Mouse (Mus musculus) gastrocnemius, postnatal 4 days (tissue): Measurements from ENCODE around the gene Tep1. TPM values are rescaled to one million over a fixed set of nuclear protein-coding genes. Genes with fewer than 3 reads are reported as not detected.
"Not testable (repeated sequence)": the region's sequence is repeated elsewhere in the genome, so short reads cannot be mapped to it uniquely, and the experiment has no call there.

ENCODE experiments used
- DNase-seq, 2 experiments: peaks; one replicate each; pipeline ENCODE4 v3.0.0; 2021 to 2022; ENCODE audit warnings: low spot score in 2 of 2, mixed read lengths in 2 of 2
- total RNA-seq, 2 experiments: library from RNA; stranded (reverse); gene quantifications; 2 replicates each; pipeline ENCODE4 v1.2.3; 2021

Gene Tep1
- total RNA-seq, 2 experiments from 2014 or later: 9.7 to 12.2 TPM

- peak in 1 of 2 experiments; percentile 16 for DNase-seq
Measured at GRCm38 (mm10) chr14:50870805-50871143, 414 bp upstream of the Tep1 start.

- no peak for DNase-seq
Measured at GRCm38 (mm10) chr14:50868656-50869055, 1.7 kb downstream of the Tep1 start.

GRCm38 (mm10) chr14:50868211-50868610 is 2.1 kb downstream of the Tep1 start:
- no peak for DNase-seq

- no peak for DNase-seq
Measured at GRCm38 (mm10) chr14:50866966-50867365, 3.4 kb downstream of the Tep1 start.

GRCm38 (mm10) chr14:50865005-50865404 is 5.4 kb downstream of the Tep1 start:
- DNase-seq: not testable (repeated sequence)

- no peak for DNase-seq
Measured at GRCm38 (mm10) chr14:50862641-50863040, 7.7 kb downstream of the Tep1 start.

- no peak for DNase-seq
Measured at GRCm38 (mm10) chr14:50855788-50856187, 14.6 kb downstream of the Tep1 start.

GRCm38 (mm10) chr14:50837236-50837635 is 33.1 kb downstream of the Tep1 start:
- DNase-seq: peak in 1 of 2 experiments; percentile 20

GRCm38 (mm10) chr14:50834435-50834834 is 35.9 kb downstream of the Tep1 start:
- no peak for DNase-seq

- DNase-seq: no peak
Measured at GRCm38 (mm10) chr14:50833964-50834363, 36.4 kb downstream of the Tep1 start.

GRCm38 (mm10) chr14:50829878-50830277 is 40.5 kb downstream of the Tep1 start:
- no peak for DNase-seq

- no peak for DNase-seq
Measured at GRCm38 (mm10) chr14:50826579-50826978, 43.8 kb downstream of the Tep1 start.

GRCm38 (mm10) chr14:50824219-50824618 is 46.1 kb downstream of the Tep1 start:
- DNase-seq: no peak

- DNase-seq: no peak
Measured at GRCm38 (mm10) chr14:50823240-50823639, 47.1 kb downstream of the Tep1 start.

- no peak for DNase-seq
Measured at GRCm38 (mm10) chr14:50813060-50813459, 57.3 kb downstream of the Tep1 start.

- DNase-seq: peak; percentile 91 to 92
Measured at GRCm38 (mm10) chr14:50807487-50808072, 62.8 kb downstream of the Tep1 start, which contains the start of the genes Ccnb1ip1 and Parp2. Gene Ccnb1ip1, minus strand, starts transcription at chr14:50807732. Gene Parp2, plus strand, starts transcription at chr14:50807841.

- not testable (repeated sequence) for DNase-seq
Measured at GRCm38 (mm10) chr14:50806469-50806868, 63.9 kb downstream of the Tep1 start.

GRCm38 (mm10) chr14:50804683-50805082 is 65.7 kb downstream of the Tep1 start:
- DNase-seq: no peak

- no peak for DNase-seq
Measured at GRCm38 (mm10) chr14:50802843-50803562, 67.4 kb downstream of the Tep1 start.

GRCm38 (mm10) chr14:50802441-50802840 is 67.9 kb downstream of the Tep1 start:
- no peak for DNase-seq

- DNase-seq: no peak
Measured at GRCm38 (mm10) chr14:50799502-50800259, 70.7 kb downstream of the Tep1 start.

GRCm38 (mm10) chr14:50798512-50798911 is 71.8 kb downstream of the Tep1 start:
- DNase-seq: no peak
